Comparison of ENCODE assay signal across 10 mouse cellular contexts in genomic region chr4:129234488-129234887, GRCm38 (mm10). TPM values are rescaled to one million over a fixed set of nuclear protein-coding genes. Genes with fewer than 3 reads are reported as not detected.
DNase-seq lines count a peak whose midpoint lies in the region; ATAC-seq and TF ChIP-seq lines count a peak whose summit lies in the region.
"Had no signal": no experiment of that assay in that cellular context is flagged by ENCODE, and none has a peak within 500 bp of the region (broad histone marks: within the 10 kb centered on the region; RNA-seq: fewer than 3 reads in every experiment).

No protein-coding gene starts in this region.

- TF ChIP-seq CTCF in ES-Bruce4 (IDR thresholded peaks at IDR 0.05; ENCODE audit: low read depth, low read length) = no peak

- H3K36me3 ChIP-seq in ES-Bruce4 (ENCODE audit: control insufficient read depth, insufficient read depth, low read length, poor library complexity, severe bottlenecking) = no peaks in the 10 kb centered on the region
- no peaks in the 10 kb centered on the region for H3K36me3 ChIP-seq in neural tube, embryonic 15.5 days
- H3K36me3 ChIP-seq: embryonic facial prominence, embryonic 13.5 days had no signal

- intact Hi-C loops in left cerebral cortex, postnatal 10 days (cut with DNase I) = no loop called here
- intact Hi-C loops in heart, postnatal 25 days (cut with DNase I) = no loop called here

- no peaks in the 10 kb centered on the region for H3K9me3 ChIP-seq in ES-Bruce4 (replicated peaks; ENCODE audit: control insufficient read depth, insufficient read depth, low read length, poor library complexity, severe bottlenecking)
- H3K9me3 ChIP-seq in neural tube, embryonic 15.5 days (replicated peaks) = no peaks in the 10 kb centered on the region
- H3K9me3 ChIP-seq: embryonic facial prominence, embryonic 13.5 days had no signal

- no peak overlapping the region for H3K4me3 ChIP-seq in ES-Bruce4 (ENCODE audit: low read depth, low read length)
- H3K4me3 ChIP-seq in neural tube, embryonic 15.5 days (replicated peaks) = no peak overlapping the region
- H3K4me3 ChIP-seq: embryonic facial prominence, embryonic 13.5 days had no signal

- peak; percentile 51 for ATAC-seq in erythroblast, adult 5-6 weeks (replicated peaks; ENCODE audit: low FRiP score, poor library complexity, severe bottlenecking)
- peak; percentile 56 for ATAC-seq in megakaryocyte-erythroid progenitor cell, adult 5-6 weeks (replicated peaks; ENCODE audit: low FRiP score, low TSS enrichment, poor library complexity, severe bottlenecking)
- no peak for ATAC-seq in neural tube, embryonic 15.5 days (ENCODE audit: low FRiP score)

- no peaks in the 10 kb centered on the region for H3K27me3 ChIP-seq in ES-Bruce4 (ENCODE audit: control insufficient read depth, insufficient read depth, low read length, poor library complexity, severe bottlenecking)
- H3K27me3 ChIP-seq in neural tube, embryonic 15.5 days (replicated peaks) = no peaks in the 10 kb centered on the region
- H3K27me3 ChIP-seq: embryonic facial prominence, embryonic 13.5 days had no signal

- WGBS in neural tube, embryonic 15.5 days = 77% methylated on average over 7 of the region's 7 CpGs

- peak; percentile 40 to 54 for DNase-seq in kidney, postnatal 36 days
- DNase-seq in cerebellum, postnatal 10 days = no peak
- DNase-seq in left cerebral cortex, postnatal 10 days (ENCODE audit: extremely low spot score in 1 of 2, low spot score in 2 of 2) = no peak
- no peak for DNase-seq in heart, postnatal 25 days (ENCODE audit: low spot score)
- DNase-seq: heart, postnatal 36 days had no signal

- no peak overlapping the region for H3K4me2 ChIP-seq in neural tube, embryonic 15.5 days
- H3K4me2 ChIP-seq: embryonic facial prominence, embryonic 13.5 days had no signal

- no peak for TF ChIP-seq EP300 in ES-Bruce4 (IDR thresholded peaks at IDR 0.05; ENCODE audit: insufficient read depth, low read depth, low read length)

- H3K9ac ChIP-seq in ES-Bruce4 (ENCODE audit: low read depth, poor library complexity, severe bottlenecking) = no peak overlapping the region
- no peak overlapping the region for H3K9ac ChIP-seq in neural tube, embryonic 15.5 days (replicated peaks)
- H3K9ac ChIP-seq: embryonic facial prominence, embryonic 13.5 days had no signal

- no peak for TF ChIP-seq POLR2A in ES-Bruce4 (IDR thresholded peaks at IDR 0.05; ENCODE audit: insufficient read depth, low read length)

- peak overlapping the region; percentile 51 for H3K27ac ChIP-seq in ES-Bruce4 (ENCODE audit: insufficient read depth, low read length)
- no peak overlapping the region for H3K27ac ChIP-seq in neural tube, embryonic 15.5 days (replicated peaks)
- H3K27ac ChIP-seq: embryonic facial prominence, embryonic 13.5 days had no signal

- H3K4me1 ChIP-seq in ES-Bruce4 (ENCODE audit: control insufficient read depth, insufficient read depth, low read length) = peaks cover 16% of the 10 kb centered on the region
- peaks cover 44% of the 10 kb centered on the region for H3K4me1 ChIP-seq in neural tube, embryonic 15.5 days

RNA-seq across cellular contexts. Expression of gene C77080, which starts 26.7 kb away (rescaled TPM):
- polyA plus RNA-seq in ES-Bruce4 (2011; ENCODE audit: insufficient read depth, insufficient read length, low read depth, missing spikeins) = 50.2 and 55.1 TPM in 2 replicates
- not detected in 2 replicates for total RNA-seq in erythroblast, adult 5-6 weeks (2015; ENCODE audit: low replicate concordance)
- total RNA-seq in erythroblast, adult 5-6 weeks (2017; ENCODE audit: low replicate concordance) = not detected in 2 replicates
- total RNA-seq in megakaryocyte-erythroid progenitor cell, adult 5-6 weeks (2014; fragmentation: Nextera tagmentation) = 0.20 and 0.45 TPM in 2 replicates
- total RNA-seq in megakaryocyte-erythroid progenitor cell, adult 5-6 weeks (2017) = 0.11 TPM in 1 of 2 replicates, not detected in the other
- 10 to 100 TPM; 11.1 to 15.8 TPM for total RNA-seq in left cerebral cortex, postnatal 10 days (2021)
- total RNA-seq in heart, postnatal 25 days (2021) = 1 to 10 TPM; 3.3 to 6.1 TPM
- polyA plus RNA-seq in neural tube, embryonic 15.5 days (2015; fragmentation: Nextera tagmentation; extraction: Ambion mirVana) = 6.0 and 6.9 TPM in 2 replicates

RNA-seq across cellular contexts. Expression of gene Yars, which starts 44.9 kb away (rescaled TPM):
- polyA plus RNA-seq in ES-Bruce4 (2011; ENCODE audit: insufficient read depth, insufficient read length, low read depth, missing spikeins) = 90.6 and 99.8 TPM in 2 replicates
- 4.2 and 11.3 TPM in 2 replicates for total RNA-seq in erythroblast, adult 5-6 weeks (2015; ENCODE audit: low replicate concordance)
- 10.7 and 34.0 TPM in 2 replicates for total RNA-seq in erythroblast, adult 5-6 weeks (2017; ENCODE audit: low replicate concordance)
- 54.8 and 56.6 TPM in 2 replicates for total RNA-seq in megakaryocyte-erythroid progenitor cell, adult 5-6 weeks (2014; fragmentation: Nextera tagmentation)
- total RNA-seq in megakaryocyte-erythroid progenitor cell, adult 5-6 weeks (2017) = 45.5 and 46.2 TPM in 2 replicates
- 100 to 1,000 TPM; 103 to 105 TPM for total RNA-seq in left cerebral cortex, postnatal 10 days (2021)
- 10 to 100 TPM; 26.9 to 30.0 TPM for total RNA-seq in heart, postnatal 25 days (2021)
- 109 and 111 TPM in 2 replicates for polyA plus RNA-seq in neural tube, embryonic 15.5 days (2015; fragmentation: Nextera tagmentation; extraction: Ambion mirVana)

RNA-seq across cellular contexts. Expression of gene S100pbp, which starts 45.0 kb away (rescaled TPM):
- 80.0 and 83.5 TPM in 2 replicates for polyA plus RNA-seq in ES-Bruce4 (2011; ENCODE audit: insufficient read depth, insufficient read length, low read depth, missing spikeins)
- 12.7 and 13.6 TPM in 2 replicates for total RNA-seq in erythroblast, adult 5-6 weeks (2015; ENCODE audit: low replicate concordance)
- total RNA-seq in erythroblast, adult 5-6 weeks (2017; ENCODE audit: low replicate concordance) = 7.5 and 8.7 TPM in 2 replicates
- total RNA-seq in megakaryocyte-erythroid progenitor cell, adult 5-6 weeks (2014; fragmentation: Nextera tagmentation) = 33.7 and 36.6 TPM in 2 replicates
- total RNA-seq in megakaryocyte-erythroid progenitor cell, adult 5-6 weeks (2017) = 9.9 and 26.8 TPM in 2 replicates
- total RNA-seq in left cerebral cortex, postnatal 10 days (2021) = 10 to 100 TPM; 40.1 to 45.7 TPM
- total RNA-seq in heart, postnatal 25 days (2021) = 10 to 100 TPM; 12.9 to 14.1 TPM
- 16.7 TPM in 2 replicates for polyA plus RNA-seq in neural tube, embryonic 15.5 days (2015; fragmentation: Nextera tagmentation; extraction: Ambion mirVana)

RNA-seq across cellular contexts. Expression of gene Sync, which starts 52.9 kb away (rescaled TPM):
- polyA plus RNA-seq in ES-Bruce4 (2011; ENCODE audit: insufficient read depth, insufficient read length, low read depth, missing spikeins) = 0.87 and 0.90 TPM in 2 replicates
- total RNA-seq in erythroblast, adult 5-6 weeks (2015; ENCODE audit: low replicate concordance) = not detected in 2 replicates
- total RNA-seq in erythroblast, adult 5-6 weeks (2017; ENCODE audit: low replicate concordance) = 0.56 TPM in 1 of 2 replicates, not detected in the other
- total RNA-seq in megakaryocyte-erythroid progenitor cell, adult 5-6 weeks (2014; fragmentation: Nextera tagmentation) = not detected in 2 replicates
- not detected in 2 replicates for total RNA-seq in megakaryocyte-erythroid progenitor cell, adult 5-6 weeks (2017)
- 1 to 10 TPM; 1.7 TPM for total RNA-seq in left cerebral cortex, postnatal 10 days (2021)
- total RNA-seq in heart, postnatal 25 days (2021) = 10 to 100 TPM; 15.5 to 16.3 TPM
- polyA plus RNA-seq in neural tube, embryonic 15.5 days (2015; fragmentation: Nextera tagmentation; extraction: Ambion mirVana) = 2.7 and 2.9 TPM in 2 replicates

Comparison
In these comparisons a context has a peak if more than half of its experiments do, and no peak if none do; other contexts are left out.
1. DNase-seq: peak in kidney, postnatal 36 days (2 of 2); none in cerebellum, postnatal 10 days (0 of 2), left cerebral cortex, postnatal 10 days (0 of 2) and heart, postnatal 25 days (single experiment).